Mouse (Mus musculus): ENCODE data around the gene Rngtt. TPM values are rescaled to one million over a fixed set of nuclear protein-coding genes. Genes with fewer than 3 reads are reported as not detected.
"Not testable (repeated sequence)": the region's sequence is repeated elsewhere in the genome, so short reads cannot be mapped to it uniquely, and the experiment has no call there.

The Rngtt gene
- polyA plus RNA-seq, 1 experiment from 2014 or later = 33.9 TPM

DNA sequence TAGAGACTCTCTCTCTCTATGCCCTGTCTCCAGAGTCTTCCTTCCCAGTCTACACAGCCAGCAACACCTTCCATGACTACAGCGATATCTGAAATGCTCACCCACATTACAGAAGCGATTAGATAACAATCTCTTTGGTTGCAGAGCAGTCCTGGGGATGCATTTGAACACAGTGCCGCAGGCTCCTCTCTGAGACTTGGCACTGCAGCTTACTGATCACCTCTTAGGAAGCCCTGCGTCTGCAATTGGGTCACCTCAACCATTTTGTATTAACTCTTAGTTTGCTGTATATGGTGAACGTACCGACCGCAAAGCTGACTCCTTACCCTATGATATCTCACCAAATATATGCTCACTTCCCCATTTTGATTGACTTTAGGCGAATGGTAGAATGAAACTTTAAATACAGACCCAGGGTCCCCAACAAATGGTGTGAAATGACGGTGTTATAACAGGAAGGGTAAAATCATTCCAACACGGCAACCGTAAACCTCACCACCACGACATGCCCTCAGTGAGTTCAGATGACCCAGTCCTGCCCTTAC lies 20.9 kb upstream of the Rngtt start:
- no peaks in the 10 kb centered on the region for H3K9me3 ChIP-seq
- no peaks in the 10 kb centered on the region; the same call in 1 of the 2 replicates for H3K27me3 ChIP-seq
- WGBS = 88% methylated on average over 12 of the region's 12 CpGs
- no peak overlapping the region for H3K4me2 ChIP-seq
- H3K9ac ChIP-seq = no peak overlapping the region
- no peaks in the 10 kb centered on the region for H3K4me1 ChIP-seq
- ATAC-seq (ENCODE audit: low FRiP score) = no peak
- no peaks in the 10 kb centered on the region for H3K36me3 ChIP-seq (replicated peaks)
- no peak overlapping the region for H3K4me3 ChIP-seq (replicated peaks)
- no peak overlapping the region for H3K27ac ChIP-seq

DNA sequence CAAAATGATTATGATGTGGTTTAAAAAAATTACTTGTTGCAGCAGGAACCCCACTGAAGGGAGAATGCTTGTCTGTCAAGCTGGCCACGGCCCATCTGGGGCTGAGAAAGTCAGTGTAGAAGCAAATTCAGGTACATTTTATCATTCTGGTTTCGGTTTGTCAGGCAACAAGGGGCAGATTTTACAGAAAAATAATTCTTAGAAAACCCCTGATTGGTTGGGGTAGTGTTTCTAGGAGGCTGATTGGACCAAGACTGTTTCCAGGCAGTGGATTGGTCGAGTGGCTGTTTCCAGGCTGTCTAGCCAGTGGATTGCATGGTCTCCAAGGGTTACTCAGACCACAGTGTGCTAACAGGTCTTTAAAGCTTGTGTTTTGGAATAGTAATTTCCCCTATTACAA lies 20.1 kb upstream of the Rngtt start, which contains the start of gene Pnrc1:
Gene Pnrc1 (minus strand): TSS at position 162 of the 400 bp plus-strand sequence.
- no peak within 1 kb of the TSS for H3K4me2 ChIP-seq
- H3K27me3 ChIP-seq = no peaks in the 10 kb centered on the region; the same call in 1 of the 2 replicates
- no peaks in the 10 kb centered on the region for H3K9me3 ChIP-seq
- 72% methylated on average over 3 of the region's 3 CpGs for WGBS
- H3K27ac ChIP-seq = no peak within 1 kb of the TSS
- no peak for ATAC-seq (ENCODE audit: low FRiP score)
- no peaks in the 10 kb centered on the region for H3K4me1 ChIP-seq
- H3K36me3 ChIP-seq (replicated peaks) = no peaks in the 10 kb centered on the region
- no peak within 1 kb of the TSS for H3K4me3 ChIP-seq (replicated peaks)
- H3K9ac ChIP-seq = no peak within 1 kb of the TSS

DNA sequence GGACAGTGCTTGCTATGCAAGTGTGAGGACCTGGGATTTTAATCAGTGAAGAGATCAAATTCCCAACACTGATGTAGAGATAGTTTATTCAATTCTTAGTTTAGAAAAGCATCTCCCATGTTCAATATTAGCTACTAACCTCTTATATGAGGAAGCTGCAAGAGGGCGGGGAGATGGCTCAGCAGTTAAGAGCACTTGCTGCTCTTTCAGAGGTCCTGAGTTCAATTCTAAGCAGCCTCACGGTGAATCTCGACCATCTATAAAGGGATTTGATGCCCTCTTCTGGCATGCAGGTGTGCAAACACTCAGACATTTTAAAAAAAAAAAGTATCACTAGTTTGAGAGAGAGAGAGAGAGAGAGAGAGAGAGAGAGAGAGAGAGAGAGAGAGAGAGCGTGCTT lies 19.2 kb upstream of the Rngtt start:
- Histone ChIP-seq H3K4me1 (no peaks in the 10 kb centered on the region), H3K4me2 (no peak overlapping the region), H3K9me3 (no peaks in the 10 kb centered on the region), H3K9ac (no peak overlapping the region), H3K27ac (no peak overlapping the region), H3K4me3 (replicated peaks) (no peak overlapping the region), H3K27me3 (no peaks in the 10 kb centered on the region; the same call in 1 of the 2 replicates), H3K36me3 (replicated peaks) (no peaks in the 10 kb centered on the region)
- no peak for ATAC-seq (ENCODE audit: low FRiP score)
- 62% methylated on average over 4 of the region's 4 CpGs for WGBS

DNA sequence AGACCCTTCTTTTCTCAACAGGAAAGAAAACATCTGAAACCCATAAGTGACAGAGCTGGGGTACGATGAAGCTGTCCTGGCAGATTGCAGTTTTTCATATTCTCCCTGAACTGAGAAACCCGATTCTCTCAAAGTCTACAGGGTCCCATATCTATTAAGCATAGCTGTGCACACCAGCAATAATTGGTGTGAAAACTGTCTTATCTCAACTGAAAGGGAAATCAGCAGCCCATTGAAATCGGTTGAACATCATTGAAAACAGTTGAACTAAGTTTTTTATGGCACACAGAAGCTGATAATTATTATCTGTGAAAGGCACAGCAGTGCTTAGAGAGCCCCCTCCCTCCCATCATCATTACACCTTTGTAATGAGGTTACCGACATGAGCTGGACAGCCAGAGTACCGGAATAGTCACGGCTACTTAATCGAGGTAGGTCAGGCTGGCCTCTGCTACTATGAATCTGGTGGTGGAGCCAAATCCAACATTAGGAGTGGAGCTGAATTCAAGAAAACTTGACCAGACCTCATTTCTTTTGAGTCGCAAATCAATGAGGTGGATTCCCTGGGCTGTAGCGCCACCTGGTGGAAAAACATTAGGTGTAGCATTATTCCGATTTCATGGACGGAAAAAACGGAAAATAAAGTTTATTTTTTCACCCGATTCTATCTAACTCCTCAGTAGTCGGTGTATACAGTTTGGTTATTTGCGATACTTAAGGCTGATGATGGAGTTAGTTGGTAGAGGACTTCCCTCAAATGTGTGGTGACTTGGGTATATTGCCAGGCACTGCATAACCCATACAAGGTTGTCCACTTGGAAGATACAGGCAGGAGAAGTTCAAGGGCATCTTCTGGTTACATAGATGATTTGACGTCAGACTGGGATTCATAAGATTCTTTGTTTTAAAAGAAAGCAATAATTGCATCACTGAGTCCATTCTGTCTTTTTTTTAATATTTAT lies 17.4 kb upstream of the Rngtt start:
- Histone ChIP-seq H3K9ac (no peak overlapping the region), H3K9me3 (no peaks in the 10 kb centered on the region), H3K4me2 (no peak overlapping the region; the same call in 1 of the 2 replicates), H3K4me1 (no peaks in the 10 kb centered on the region), H3K27me3 (no peaks in the 10 kb centered on the region; the same call in 1 of the 2 replicates), H3K36me3 (replicated peaks) (no peaks in the 10 kb centered on the region), H3K4me3 (replicated peaks) (no peak overlapping the region), H3K27ac (no peak overlapping the region)
- 30% methylated on average over 16 of the region's 16 CpGs for WGBS
- no peak for ATAC-seq (ENCODE audit: low FRiP score)

DNA sequence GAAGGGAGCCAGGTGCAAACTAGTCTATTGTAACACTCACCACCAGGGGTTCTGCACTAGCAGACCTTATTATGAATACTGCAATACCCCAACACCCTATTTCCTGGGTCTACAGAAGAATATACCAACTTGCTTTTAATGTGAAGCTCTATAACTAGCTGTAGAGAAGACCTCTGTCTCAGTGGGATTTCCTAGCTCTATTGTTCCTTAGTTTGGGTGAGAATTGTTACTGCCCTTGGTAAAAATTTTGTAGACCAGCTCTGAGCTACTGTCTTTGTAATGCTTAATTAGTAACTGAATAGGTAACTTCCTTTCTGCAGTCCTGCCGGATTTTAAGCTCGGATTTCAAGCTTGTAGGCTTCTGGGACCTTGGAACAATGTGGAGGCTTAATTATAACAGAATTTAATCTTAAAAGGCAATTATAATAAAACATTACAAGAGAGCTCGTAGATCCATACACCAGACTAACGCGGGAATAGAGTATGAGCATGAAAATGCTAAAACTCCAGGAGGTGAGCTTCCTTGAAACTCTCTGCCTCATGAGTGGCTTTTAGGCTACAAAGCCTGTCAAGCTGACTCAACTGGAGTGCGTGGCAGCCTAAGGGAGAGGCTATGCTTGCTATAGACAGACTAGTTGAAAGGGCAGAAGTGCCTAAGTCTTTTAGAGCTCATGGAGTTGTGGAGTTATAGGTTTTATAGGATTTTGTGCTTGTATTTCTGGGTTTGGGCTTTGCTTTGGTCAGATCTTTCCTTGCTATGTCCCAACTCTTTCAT lies 9.0 kb upstream of the Rngtt start:
- H3K27me3 ChIP-seq; ATAC-seq (ENCODE audit: low FRiP score); H3K4me3 ChIP-seq (replicated peaks); H3K4me2 ChIP-seq; H3K9me3 ChIP-seq; H3K36me3 ChIP-seq (replicated peaks); H3K27ac ChIP-seq; H3K9ac ChIP-seq; H3K4me1 ChIP-seq: not testable (repeated sequence)
- 67% methylated on average over 6 of the region's 6 CpGs for WGBS

DNA sequence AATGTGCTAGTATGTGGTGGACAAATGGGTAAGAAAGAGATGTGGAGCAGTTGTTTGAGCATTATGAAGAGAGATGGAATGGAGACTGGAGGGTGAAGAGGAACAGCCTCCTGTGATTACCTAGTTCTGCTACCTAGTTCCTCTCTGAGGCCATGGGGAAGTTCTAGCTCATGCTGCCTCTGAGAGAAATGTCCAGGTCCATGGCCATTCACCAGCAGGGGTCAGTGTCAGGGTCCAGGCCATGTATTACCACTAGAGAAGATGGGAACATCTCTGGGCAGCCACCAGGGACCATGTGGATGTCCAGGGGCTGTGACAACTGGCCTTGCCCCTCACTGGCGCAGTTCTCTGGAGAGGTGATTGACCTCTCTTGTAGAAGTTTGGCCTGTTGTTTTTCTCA lies 7.1 kb upstream of the Rngtt start:
- Histone ChIP-seq H3K9me3 (no peaks in the 10 kb centered on the region), H3K9ac (no peak overlapping the region), H3K36me3 (replicated peaks) (no peaks in the 10 kb centered on the region), H3K4me3 (replicated peaks) (no peak overlapping the region), H3K27me3 (no peaks in the 10 kb centered on the region), H3K4me2 (no peak overlapping the region), H3K27ac (no peak overlapping the region), H3K4me1 (no peaks in the 10 kb centered on the region)
- no peak for ATAC-seq (ENCODE audit: low FRiP score)
- 100% methylated on average over 1 of the region's 1 CpGs for WGBS

DNA sequence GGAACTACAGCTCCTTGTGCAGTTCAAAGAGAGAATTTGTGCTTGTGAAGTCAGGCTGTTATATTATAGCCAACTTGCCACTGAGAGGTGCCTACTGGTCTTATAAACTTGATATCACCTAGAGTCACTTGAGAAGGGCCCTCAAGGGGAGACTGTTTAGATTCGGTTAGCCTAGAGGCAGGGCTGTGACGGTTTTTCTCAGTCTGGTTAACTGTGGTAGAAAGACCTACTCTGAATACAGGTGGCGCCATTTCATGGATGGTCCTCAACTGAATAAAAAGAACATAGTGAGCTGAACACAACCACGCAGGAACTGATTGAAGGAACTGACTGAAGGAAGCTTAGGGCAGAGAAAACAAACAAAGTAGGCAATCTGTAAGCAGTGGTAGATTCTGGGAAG lies 3.0 kb upstream of the Rngtt start:
- WGBS = 76% methylated on average over 4 of the region's 4 CpGs
- Histone ChIP-seq H3K4me2 (no peak overlapping the region), H3K4me1 (peaks cover 13% of the 10 kb centered on the region), H3K36me3 (replicated peaks) (no peaks in the 10 kb centered on the region), H3K27me3 (no peaks in the 10 kb centered on the region), H3K27ac (no peak overlapping the region), H3K4me3 (replicated peaks) (no peak overlapping the region), H3K9ac (no peak overlapping the region), H3K9me3 (no peaks in the 10 kb centered on the region)
- ATAC-seq (ENCODE audit: low FRiP score) = no peak

DNA sequence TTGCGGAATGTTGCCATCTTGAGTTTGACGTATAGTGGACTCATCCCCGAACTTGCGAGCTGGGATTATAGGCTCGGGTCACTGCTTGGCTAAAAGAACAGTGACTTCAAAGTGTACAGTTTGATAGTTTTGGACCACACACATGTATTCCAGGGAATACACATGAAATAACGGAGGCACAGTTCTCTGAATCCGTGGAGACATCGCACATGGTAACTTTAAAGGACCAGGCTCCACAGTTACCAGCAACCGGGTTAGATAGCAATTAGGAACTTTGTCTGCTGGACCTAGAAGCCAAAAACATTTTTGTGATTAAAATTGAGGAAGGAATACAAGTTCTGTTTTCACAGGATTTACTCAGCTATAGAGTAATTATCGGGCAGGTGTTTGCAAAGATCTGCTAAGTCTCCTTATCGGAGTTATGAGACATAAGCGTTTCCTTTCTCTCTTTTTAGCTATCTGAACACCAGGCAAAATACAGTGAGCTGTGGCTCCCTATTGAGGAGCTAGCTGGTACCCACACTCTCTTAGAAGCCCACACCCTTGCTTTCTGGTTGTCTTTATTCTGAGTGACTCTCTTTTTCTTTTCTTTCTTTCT lies 828 bp downstream of the Rngtt start:
- Histone ChIP-seq H3K9me3 (no peaks in the 10 kb centered on the region), H3K4me3 (replicated peaks) (peak overlapping the region; percentile 92), H3K27ac (no peak overlapping the region; the same call in 1 of the 2 replicates), H3K4me2 (peak overlapping the region; percentile 72), H3K27me3 (no peaks in the 10 kb centered on the region), H3K4me1 (peaks cover 13% of the 10 kb centered on the region), H3K36me3 (replicated peaks) (no peaks in the 10 kb centered on the region), H3K9ac (peak overlapping the region; percentile 80)
- ATAC-seq (ENCODE audit: low FRiP score) = peak; percentile 13; the same call in 1 of the 2 replicates
- 21% methylated on average over 12 of the region's 12 CpGs for WGBS

DNA sequence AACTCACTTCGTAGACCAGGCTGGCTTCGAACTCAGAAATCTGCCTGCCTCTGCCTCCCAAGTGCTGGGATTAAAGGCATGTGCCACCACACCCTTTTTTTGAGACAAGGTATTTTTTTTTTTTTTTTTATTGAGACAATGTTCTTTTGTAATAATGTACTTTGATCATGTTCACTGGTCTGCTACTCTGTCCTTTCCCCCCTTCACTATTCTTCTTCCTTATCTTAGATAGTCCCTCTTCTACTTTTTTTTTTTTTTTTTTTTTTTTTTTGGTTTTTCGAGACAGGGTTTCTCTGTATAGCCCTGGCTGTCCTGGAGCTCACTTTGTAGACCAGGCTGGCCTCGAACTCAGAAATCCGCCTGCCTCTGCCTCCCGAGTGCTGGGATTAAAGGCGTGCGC lies 4.0 kb downstream of the Rngtt start:
- not testable (repeated sequence) for H3K4me3 ChIP-seq (replicated peaks); H3K9me3 ChIP-seq; ATAC-seq (ENCODE audit: low FRiP score); H3K9ac ChIP-seq; H3K36me3 ChIP-seq (replicated peaks); H3K27ac ChIP-seq; H3K27me3 ChIP-seq; H3K4me2 ChIP-seq
- WGBS = 95% methylated on average over 6 of the region's 8 CpGs
- peaks cover 13% of the 10 kb centered on the region for H3K4me1 ChIP-seq

DNA sequence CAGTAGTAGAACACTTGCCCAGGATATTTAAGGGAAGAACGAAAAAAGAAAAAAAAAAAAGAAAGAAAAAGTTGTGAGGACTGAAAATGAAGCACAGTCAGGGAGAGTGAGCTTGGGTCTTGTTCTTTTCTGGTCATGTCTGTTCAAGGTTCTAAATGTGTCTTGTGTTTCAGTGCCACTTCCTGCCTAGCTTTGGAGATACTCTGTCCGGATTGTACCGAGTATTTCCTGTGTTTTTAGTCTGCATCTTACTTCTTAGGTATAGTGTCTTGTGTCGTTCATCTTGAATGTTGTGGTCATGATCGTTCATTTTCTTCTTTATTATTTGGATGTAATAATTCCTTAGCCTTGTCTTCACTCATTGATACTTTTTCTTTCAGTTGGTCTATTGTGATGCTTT lies 5.7 kb downstream of the Rngtt start:
- Histone ChIP-seq H3K36me3 (replicated peaks) (peaks cover 9% of the 10 kb centered on the region; the same call in 1 of the 2 replicates), H3K4me3 (replicated peaks) (no peak overlapping the region), H3K27me3 (no peaks in the 10 kb centered on the region), H3K4me1 (peaks cover 12% of the 10 kb centered on the region), H3K27ac (no peak overlapping the region), H3K4me2 (no peak overlapping the region), H3K9me3 (no peaks in the 10 kb centered on the region), H3K9ac (no peak overlapping the region)
- no peak for ATAC-seq (ENCODE audit: low FRiP score)
- 84% methylated on average over 5 of the region's 5 CpGs for WGBS

DNA sequence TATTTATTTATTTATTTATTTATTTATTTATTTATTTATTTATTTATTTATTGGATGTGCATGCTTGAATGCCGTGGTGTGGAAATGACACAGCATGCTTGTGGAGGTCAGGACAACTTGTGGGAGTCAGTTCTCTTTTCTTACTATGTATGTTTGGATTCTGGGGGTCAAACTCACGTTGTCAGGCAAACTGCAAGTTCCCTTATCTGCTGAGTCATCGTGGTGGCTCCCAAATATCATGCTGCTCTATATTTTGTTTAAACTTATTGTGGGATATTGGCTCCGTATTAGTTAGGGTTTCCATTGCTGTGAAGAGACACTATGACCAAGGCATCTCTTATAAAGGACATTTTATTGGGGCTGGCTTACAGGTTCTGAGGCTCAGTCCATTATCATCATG lies 21.0 kb downstream of the Rngtt start:
- Histone ChIP-seq H3K27me3 (no peaks in the 10 kb centered on the region), H3K27ac (no peak overlapping the region), H3K9me3 (no peaks in the 10 kb centered on the region), H3K36me3 (replicated peaks) (peaks cover 58% of the 10 kb centered on the region), H3K4me1 (no peaks in the 10 kb centered on the region), H3K4me2 (no peak overlapping the region), H3K4me3 (replicated peaks) (no peak overlapping the region), H3K9ac (no peak overlapping the region)
- 94% methylated on average over 4 of the region's 4 CpGs for WGBS
- ATAC-seq (ENCODE audit: low FRiP score) = no peak

DNA sequence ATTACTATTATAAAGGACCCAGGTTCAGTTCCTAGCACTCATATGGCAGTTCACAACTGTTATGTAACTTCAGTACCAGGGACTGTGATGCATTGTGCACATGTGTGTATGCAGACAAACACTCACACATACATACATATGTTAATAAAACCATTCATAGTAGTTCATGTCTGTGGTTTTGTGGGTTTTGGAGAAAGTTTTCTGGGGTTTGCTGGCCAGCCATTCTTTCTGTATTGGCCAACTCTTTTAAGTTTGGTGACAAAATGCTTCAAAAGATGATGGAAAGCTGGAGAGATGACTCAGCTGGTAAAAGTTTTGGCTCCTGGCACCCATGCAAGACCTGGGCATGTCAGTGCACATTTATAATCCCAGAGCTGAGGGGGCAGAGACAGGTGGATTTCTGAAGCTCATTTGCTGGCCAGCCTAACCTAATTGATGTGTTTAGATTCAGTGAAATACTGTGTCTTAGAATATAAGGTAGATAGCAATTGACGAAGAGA lies 22.9 kb downstream of the Rngtt start:
- H3K36me3 ChIP-seq (replicated peaks) = peaks cover 55% of the 10 kb centered on the region
- 87% methylated on average over 1 of the region's 1 CpGs for WGBS
- no peak overlapping the region for H3K4me2 ChIP-seq
- H3K9ac ChIP-seq = no peak overlapping the region
- ATAC-seq (ENCODE audit: low FRiP score) = no peak
- no peaks in the 10 kb centered on the region for H3K9me3 ChIP-seq
- H3K27me3 ChIP-seq = no peaks in the 10 kb centered on the region
- no peak overlapping the region for H3K4me3 ChIP-seq (replicated peaks)
- H3K27ac ChIP-seq = no peak overlapping the region
- H3K4me1 ChIP-seq = no peaks in the 10 kb centered on the region
